Mouse (Mus musculus): ENCODE data around the gene Gm4763. TPM values are rescaled to one million over a fixed set of nuclear protein-coding genes. Genes with fewer than 3 reads are reported as not detected.
"Not testable (repeated sequence)": the region's sequence is repeated elsewhere in the genome, so short reads cannot be mapped to it uniquely, and the experiment has no call there.

Gene Gm4763
- polyA plus RNA-seq, 1 experiment from 2014 or later: not detected

DNA sequence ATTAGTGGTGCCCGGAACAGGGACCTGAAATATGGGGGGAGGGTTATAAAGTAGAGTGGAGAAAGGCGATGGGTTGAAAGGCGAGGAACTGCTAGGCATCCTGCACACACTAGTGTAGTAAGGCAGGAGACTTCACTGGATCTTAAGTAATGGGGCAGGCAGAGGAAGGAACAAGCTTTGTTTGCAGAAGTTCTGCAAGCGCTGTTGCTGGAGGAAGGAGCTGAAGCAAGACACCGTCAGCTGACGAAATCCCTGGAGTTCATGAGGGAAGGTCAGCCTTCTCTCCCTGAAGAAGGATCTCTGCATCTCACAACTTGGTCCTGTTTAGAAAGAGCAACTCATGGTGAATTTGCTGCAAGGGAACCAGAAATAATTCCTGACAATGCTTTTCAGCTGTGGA, 11.7 kb downstream of the Gm4763 start:
- H3K4me3 ChIP-seq: no peak overlapping the region
- 81% methylated on average over 6 of the region's 6 CpGs for WGBS
- no peak overlapping the region for H3K9ac ChIP-seq
- no peaks in the 10 kb centered on the region for H3K36me3 ChIP-seq
- no peak for ATAC-seq (ENCODE audit: low FRiP score, low read depth)
- H3K4me1 ChIP-seq (replicated peaks): no peaks in the 10 kb centered on the region
- no peak overlapping the region for H3K27ac ChIP-seq (replicated peaks)
- no peak overlapping the region for H3K4me2 ChIP-seq
- no peaks in the 10 kb centered on the region for H3K9me3 ChIP-seq
- no peaks in the 10 kb centered on the region for H3K27me3 ChIP-seq

DNA sequence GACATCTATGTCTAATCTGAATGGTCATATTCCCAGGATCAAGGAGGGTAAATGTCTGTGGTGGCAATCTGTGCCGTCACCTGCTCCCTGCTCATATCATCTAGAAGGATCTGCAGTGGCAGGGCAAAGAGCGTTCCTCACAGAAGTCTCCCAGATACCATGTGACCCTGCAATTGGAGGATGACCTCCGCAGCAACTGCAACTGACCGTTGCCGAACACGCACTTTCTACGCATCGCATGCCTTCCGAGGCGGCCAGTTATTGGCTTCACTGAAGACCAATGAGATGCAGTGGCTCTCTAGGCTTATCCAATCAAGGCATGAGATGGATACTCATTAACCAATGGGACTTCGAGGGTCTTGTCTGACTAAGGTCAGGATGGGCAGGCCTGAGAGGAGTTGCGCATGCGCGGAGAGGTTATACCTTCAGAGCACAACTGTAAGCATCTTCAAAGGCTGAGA, 17.8 kb downstream of the Gm4763 start, which contains the start of gene BC049730:
Gene BC049730, plus strand, starts transcription at position 411 of the 461 bp plus-strand sequence.
- H3K36me3 ChIP-seq: no peaks in the 10 kb centered on the region
- no peak within 1 kb of the TSS for H3K4me3 ChIP-seq
- no peak for ATAC-seq (ENCODE audit: low FRiP score, low read depth)
- H3K9ac ChIP-seq: no peak within 1 kb of the TSS
- no peaks in the 10 kb centered on the region for H3K4me1 ChIP-seq (replicated peaks)
- H3K4me2 ChIP-seq: no peak within 1 kb of the TSS
- no peak within 1 kb of the TSS for H3K27ac ChIP-seq (replicated peaks)
- H3K27me3 ChIP-seq: no peaks in the 10 kb centered on the region
- WGBS: 95% methylated on average over 14 of the region's 14 CpGs
- no peaks in the 10 kb centered on the region for H3K9me3 ChIP-seq

DNA sequence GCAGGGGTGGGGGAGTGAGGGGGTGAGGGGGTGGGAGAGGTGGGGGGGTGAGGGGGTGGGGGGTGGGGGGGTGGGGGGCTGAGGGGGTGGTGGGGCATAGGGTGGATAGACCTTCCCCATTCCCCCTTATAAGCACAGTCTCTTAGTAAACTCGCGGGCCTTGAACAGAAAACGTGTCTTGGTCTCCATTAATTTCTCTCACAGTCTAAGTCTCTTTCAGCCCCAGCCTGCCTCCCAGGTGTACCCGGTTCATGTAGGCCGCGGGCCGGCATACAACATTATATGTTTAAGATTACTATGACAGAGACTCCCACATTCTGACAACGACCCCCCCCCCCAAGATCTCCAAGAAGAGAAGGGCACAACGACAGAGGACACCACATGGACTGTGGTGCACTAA, 23.9 kb downstream of the Gm4763 start:
- not testable (repeated sequence) for H3K4me2 ChIP-seq; H3K27me3 ChIP-seq; H3K9ac ChIP-seq; H3K4me1 ChIP-seq (replicated peaks); H3K9me3 ChIP-seq; H3K27ac ChIP-seq (replicated peaks); H3K4me3 ChIP-seq; H3K36me3 ChIP-seq; ATAC-seq (ENCODE audit: low FRiP score, low read depth)
- WGBS: 80% methylated on average over 9 of the region's 9 CpGs

DNA sequence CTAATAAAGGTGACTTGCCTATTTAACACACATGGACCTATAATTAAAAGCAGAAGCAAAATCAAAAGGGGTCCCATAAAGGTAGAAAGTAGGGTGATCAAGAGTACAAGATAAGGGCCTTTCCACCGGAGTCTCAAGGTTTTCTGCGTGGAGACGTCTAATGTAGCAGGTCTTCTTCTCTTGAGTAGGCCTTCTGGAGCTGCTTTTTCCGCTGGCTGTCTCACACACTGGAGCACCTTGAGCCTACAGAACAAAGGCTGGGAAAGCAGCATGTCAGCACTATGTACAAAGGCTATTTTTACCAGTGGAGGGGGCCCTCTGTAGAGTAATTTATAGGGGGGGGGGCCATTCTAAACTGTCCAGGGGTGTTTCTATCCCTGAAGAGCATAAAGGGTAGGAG, 28.8 kb downstream of the Gm4763 start:
- not testable (repeated sequence) for H3K4me2 ChIP-seq; H3K9me3 ChIP-seq; H3K4me1 ChIP-seq (replicated peaks); H3K27me3 ChIP-seq; H3K4me3 ChIP-seq; H3K9ac ChIP-seq; ATAC-seq (ENCODE audit: low FRiP score, low read depth); H3K36me3 ChIP-seq; H3K27ac ChIP-seq (replicated peaks)
- 96% methylated on average over 4 of the region's 4 CpGs for WGBS

DNA sequence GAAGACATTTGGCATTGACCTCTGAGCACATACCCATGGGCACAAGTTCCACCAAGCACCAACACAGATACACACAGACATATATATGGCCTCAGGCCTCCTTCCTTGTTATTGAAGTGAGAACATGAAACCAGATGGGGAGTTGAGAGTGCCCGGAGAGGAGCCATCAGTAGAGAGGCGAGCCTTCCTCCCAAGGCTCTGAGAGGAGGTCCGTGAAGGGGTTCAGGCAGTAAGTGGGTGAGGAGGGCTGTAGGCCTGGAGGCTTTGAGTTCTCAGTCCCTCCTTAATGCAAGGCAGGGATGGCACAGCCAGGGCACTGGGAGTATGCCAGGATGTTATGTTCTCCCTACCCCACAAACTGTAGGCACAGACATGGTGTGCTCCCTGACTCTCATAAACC, 34.0 kb downstream of the Gm4763 start:
- ATAC-seq (ENCODE audit: low FRiP score, low read depth); H3K9ac ChIP-seq: not testable (repeated sequence)
- WGBS: 84% methylated on average over 3 of the region's 3 CpGs

DNA sequence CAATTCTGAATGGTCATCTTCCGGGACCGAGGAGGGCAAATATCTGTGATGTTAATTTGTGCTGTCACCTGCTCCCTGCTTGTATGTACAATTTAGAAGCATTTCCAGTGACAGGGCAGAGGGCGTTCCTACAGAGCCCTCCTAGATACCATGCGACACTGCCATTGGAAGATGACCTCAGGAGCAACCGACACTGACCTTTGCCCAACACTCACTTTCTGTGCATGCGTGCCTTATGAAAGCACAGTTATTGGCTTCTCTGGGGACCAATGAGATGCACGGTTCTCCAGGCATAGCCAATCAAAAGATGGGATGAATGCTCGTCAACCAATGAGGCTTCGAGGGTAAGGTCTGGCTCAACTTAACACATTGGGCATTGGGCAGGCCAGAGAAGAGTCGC, 39.2 kb downstream of the Gm4763 start:
- ATAC-seq (ENCODE audit: low FRiP score, low read depth); H3K9ac ChIP-seq; H3K36me3 ChIP-seq; H3K4me2 ChIP-seq; H3K27ac ChIP-seq (replicated peaks); H3K4me3 ChIP-seq; H3K27me3 ChIP-seq; H3K9me3 ChIP-seq; H3K4me1 ChIP-seq (replicated peaks): not testable (repeated sequence)
- WGBS: 92% methylated on average over 10 of the region's 10 CpGs

More for the DNA sequence above, 34.0 kb downstream of the Gm4763 start:
- H3K27ac ChIP-seq (replicated peaks); H3K4me3 ChIP-seq; H3K4me2 ChIP-seq; H3K27me3 ChIP-seq; H3K36me3 ChIP-seq; H3K9me3 ChIP-seq; H3K4me1 ChIP-seq (replicated peaks): not testable (repeated sequence)

DNA sequence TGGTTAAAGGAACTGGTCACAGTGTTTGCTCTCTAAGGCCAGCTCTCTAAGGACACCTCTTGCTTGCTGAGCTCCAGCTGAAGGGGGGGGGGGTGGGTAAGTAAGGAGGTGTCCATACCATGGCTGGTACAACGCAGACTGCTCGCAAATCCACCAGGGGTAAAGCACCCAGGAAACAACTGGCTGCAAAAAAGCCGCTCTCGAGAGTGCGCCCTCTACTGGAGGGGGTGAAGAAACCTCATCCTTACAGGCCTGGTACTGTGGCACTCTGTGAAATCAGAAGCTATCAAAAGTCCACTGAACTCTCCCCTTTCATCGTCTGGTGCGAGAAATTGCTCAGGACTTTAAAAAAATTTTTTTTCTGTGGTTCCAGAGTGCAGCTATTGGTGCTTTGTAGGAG, 42.6 kb downstream of the Gm4763 start:
- not testable (repeated sequence) for H3K27ac ChIP-seq (replicated peaks); H3K4me3 ChIP-seq; H3K27me3 ChIP-seq; H3K36me3 ChIP-seq; H3K4me2 ChIP-seq; H3K9me3 ChIP-seq; H3K4me1 ChIP-seq (replicated peaks); ATAC-seq (ENCODE audit: low FRiP score, low read depth); H3K9ac ChIP-seq
- 81% methylated on average over 7 of the region's 7 CpGs for WGBS

DNA sequence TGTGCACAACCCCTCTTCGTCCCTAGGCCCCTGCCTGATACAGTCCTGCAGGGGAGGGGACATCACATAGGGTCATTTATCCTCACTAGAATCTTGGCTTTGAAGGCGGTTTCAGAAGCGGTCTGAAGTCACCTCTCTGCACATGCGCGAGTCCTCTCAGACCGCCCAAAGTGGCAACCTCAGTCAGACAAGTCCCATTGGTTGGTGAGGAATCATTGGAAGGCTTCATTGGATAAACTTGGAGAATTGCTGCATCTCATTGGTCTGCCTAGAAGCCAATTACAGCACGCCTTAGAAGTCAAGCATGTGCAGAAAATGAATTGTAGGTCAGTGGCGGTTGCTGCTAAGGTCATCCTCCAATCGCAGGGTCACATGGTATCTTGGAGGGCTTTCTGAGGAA, 50.1 kb downstream of the Gm4763 start, which contains the start of gene Tex101:
Gene Tex101, minus strand, starts transcription at position 101 of the 400 bp plus-strand sequence.
- no peak within 1 kb of the TSS for H3K4me2 ChIP-seq
- 92% methylated on average over 9 of the region's 9 CpGs for WGBS
- H3K27me3 ChIP-seq: no peaks in the 10 kb centered on the region
- no peak within 1 kb of the TSS for H3K9ac ChIP-seq
- no peak within 1 kb of the TSS for H3K27ac ChIP-seq (replicated peaks)
- H3K9me3 ChIP-seq: no peaks in the 10 kb centered on the region
- ATAC-seq (ENCODE audit: low FRiP score, low read depth): no peak
- no peak within 1 kb of the TSS for H3K4me3 ChIP-seq
- H3K4me1 ChIP-seq (replicated peaks): no peaks in the 10 kb centered on the region
- H3K36me3 ChIP-seq: no peaks in the 10 kb centered on the region

DNA sequence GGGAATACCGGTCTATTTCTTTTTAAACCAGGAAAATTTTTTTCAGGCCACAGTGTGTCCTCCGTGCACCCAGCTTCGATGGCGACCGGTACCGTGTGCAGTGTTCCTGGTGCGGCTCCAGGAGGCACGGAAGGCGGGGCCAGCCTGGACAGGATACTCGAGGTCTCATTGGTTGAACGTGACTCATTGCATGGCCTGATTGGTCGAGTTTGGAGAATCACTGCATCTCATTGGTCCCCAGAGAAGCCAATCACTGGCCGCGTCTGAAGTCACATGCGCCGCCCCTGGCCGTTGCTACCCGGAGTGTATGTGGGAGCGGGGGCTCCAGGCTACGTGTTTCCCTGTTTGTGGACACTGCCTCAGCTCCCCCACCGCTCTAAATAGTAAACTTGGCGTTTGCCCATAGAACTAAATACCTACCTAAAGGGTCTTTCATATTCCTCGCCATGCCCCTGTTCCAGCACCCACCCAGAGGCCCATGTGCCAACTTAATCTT, 54.7 kb downstream of the Gm4763 start:
- Histone ChIP-seq H3K4me3 (no peak overlapping the region), H3K9me3 (no peaks in the 10 kb centered on the region), H3K4me1 (replicated peaks) (no peaks in the 10 kb centered on the region), H3K4me2 (no peak overlapping the region), H3K36me3 (no peaks in the 10 kb centered on the region), H3K27ac (replicated peaks) (no peak overlapping the region), H3K9ac (no peak overlapping the region), H3K27me3 (no peaks in the 10 kb centered on the region)
- ATAC-seq (ENCODE audit: low FRiP score, low read depth): no peak
- 93% methylated on average over 23 of the region's 23 CpGs for WGBS

Other genes with a start within 250 kb of the Gm4763 start
- gene Cadm4, start 244.9 kb downstream of the Gm4763 start, polyA plus RNA-seq (2015; fragmentation: Nextera tagmentation; extraction: Ambion mirVana): 77.9 and 80.4 TPM in 2 replicates
- 281 and 307 TPM in 2 replicates for gene Zfp428, start 219.9 kb downstream of the Gm4763 start, polyA plus RNA-seq (2015; fragmentation: Nextera tagmentation; extraction: Ambion mirVana)
- 1.00 and 1.5 TPM in 2 replicates for gene AC161166.1, start 214.5 kb downstream of the Gm4763 start, polyA plus RNA-seq (2015; fragmentation: Nextera tagmentation; extraction: Ambion mirVana)
- 28.5 and 28.7 TPM in 2 replicates for gene Irgq, start 196.2 kb downstream of the Gm4763 start, polyA plus RNA-seq (2015; fragmentation: Nextera tagmentation; extraction: Ambion mirVana)
- 0.25 TPM in 1 of 2 replicates, not detected in the other for gene Pinlyp, start 180.8 kb downstream of the Gm4763 start, polyA plus RNA-seq (2015; fragmentation: Nextera tagmentation; extraction: Ambion mirVana)
- 66.2 and 72.1 TPM in 2 replicates for gene Xrcc1, start 180.6 kb downstream of the Gm4763 start, polyA plus RNA-seq (2015; fragmentation: Nextera tagmentation; extraction: Ambion mirVana)
- 27.4 and 27.5 TPM in 2 replicates for gene Ethe1, start 139.4 kb downstream of the Gm4763 start, polyA plus RNA-seq (2015; fragmentation: Nextera tagmentation; extraction: Ambion mirVana)
- 14.8 and 19.7 TPM in 2 replicates for gene Zfp575, start 139.3 kb downstream of the Gm4763 start, polyA plus RNA-seq (2015; fragmentation: Nextera tagmentation; extraction: Ambion mirVana)
- not detected in 2 replicates for gene Phldb3, start 116.1 kb downstream of the Gm4763 start, polyA plus RNA-seq (2015; fragmentation: Nextera tagmentation; extraction: Ambion mirVana)
- 0.41 and 0.73 TPM in 2 replicates for gene Lypd3, start 90.4 kb downstream of the Gm4763 start, polyA plus RNA-seq (2015; fragmentation: Nextera tagmentation; extraction: Ambion mirVana)
- not detected in 2 replicates for gene Tex101, start 50.2 kb downstream of the Gm4763 start, polyA plus RNA-seq (2015; fragmentation: Nextera tagmentation; extraction: Ambion mirVana)
- gene BC049730, start 17.7 kb downstream of the Gm4763 start, polyA plus RNA-seq (2015; fragmentation: Nextera tagmentation; extraction: Ambion mirVana): not detected in 2 replicates
- gene Cd177, start 33.4 kb upstream of the Gm4763 start, polyA plus RNA-seq (2015; fragmentation: Nextera tagmentation; extraction: Ambion mirVana): 0.26 and 0.49 TPM in 2 replicates
- 0.21 and 0.48 TPM in 2 replicates for gene Ceacam10, start 50.3 kb upstream of the Gm4763 start, polyA plus RNA-seq (2015; fragmentation: Nextera tagmentation; extraction: Ambion mirVana)
- 29.3 and 43.6 TPM in 2 replicates for gene Gm9844, start 135.3 kb upstream of the Gm4763 start, polyA plus RNA-seq (2015; fragmentation: Nextera tagmentation; extraction: Ambion mirVana)
- gene Lypd4, start 143.0 kb upstream of the Gm4763 start, polyA plus RNA-seq (2015; fragmentation: Nextera tagmentation; extraction: Ambion mirVana): not detected in 2 replicates
- gene Dmrtc2, start 143.1 kb upstream of the Gm4763 start, polyA plus RNA-seq (2015; fragmentation: Nextera tagmentation; extraction: Ambion mirVana): 0.20 and 0.30 TPM in 2 replicates
- 1,106 and 1,236 TPM in 2 replicates for gene Rps19, start 157.5 kb upstream of the Gm4763 start, polyA plus RNA-seq (2015; fragmentation: Nextera tagmentation; extraction: Ambion mirVana)
- 0.17 and 0.46 TPM in 2 replicates for gene Cd79a, start 170.5 kb upstream of the Gm4763 start, polyA plus RNA-seq (2015; fragmentation: Nextera tagmentation; extraction: Ambion mirVana)
- 64.6 and 73.5 TPM in 2 replicates for gene Arhgef1, start 176.0 kb upstream of the Gm4763 start, polyA plus RNA-seq (2015; fragmentation: Nextera tagmentation; extraction: Ambion mirVana)
- 5.2 and 5.4 TPM in 2 replicates for gene Gm4881, start 217.6 kb upstream of the Gm4763 start, polyA plus RNA-seq (2015; fragmentation: Nextera tagmentation; extraction: Ambion mirVana)
- 302 and 308 TPM in 2 replicates for gene Rabac1, start 245.8 kb upstream of the Gm4763 start, polyA plus RNA-seq (2015; fragmentation: Nextera tagmentation; extraction: Ambion mirVana)